Mouse (Mus musculus) forebrain, embryonic 15.5 days (tissue): Measurements from ENCODE around the gene Kif4. TPM values are rescaled to one million over a fixed set of nuclear protein-coding genes. Genes with fewer than 3 reads are reported as not detected.

Source experiments
- ATAC-seq: fragments of 200-750 bp; cut with Nextera tagmentation; replicated peaks from 2 replicates; pipeline ENCODE4 v1.8.0; 2017; ENCODE audit warnings: mild to moderate bottlenecking, moderate TSS enrichment, moderate library complexity
- H3K27ac ChIP-seq: fragments of 300-500 bp; sonication (generic); replicated peaks from 2 replicates; pipeline ENCODE4 v1.5.1; 2015; ENCODE audit warnings: mild to moderate bottlenecking, inconsistent platforms
- H3K27me3 ChIP-seq: fragments of 300-500 bp; sonication (generic); 2 replicates; pipeline ENCODE4 v1.6.1; 2015; ENCODE audit warnings: inconsistent platforms
- H3K36me3 ChIP-seq: fragments of 300-500 bp; sonication (generic); 2 replicates; pipeline ENCODE4 v1.6.1; 2015; ENCODE audit warnings: mild to moderate bottlenecking, inconsistent platforms
- H3K4me1 ChIP-seq: fragments of 300-500 bp; sonication (generic); 2 replicates; pipeline ENCODE4 v1.6.1; 2015; ENCODE audit warnings: inconsistent platforms
- H3K4me2 ChIP-seq: fragments of 300-500 bp; sonication (generic); replicated peaks from 2 replicates; pipeline ENCODE4 v1.6.1; 2015; ENCODE audit warnings: mild to moderate bottlenecking, inconsistent platforms
- H3K4me3 ChIP-seq: fragments of 300-500 bp; sonication (generic); 2 replicates; pipeline ENCODE4 v1.5.1; 2015; ENCODE audit warnings: mild to moderate bottlenecking, inconsistent platforms
- H3K9ac ChIP-seq: fragments of 300-500 bp; sonication (generic); replicated peaks from 2 replicates; pipeline ENCODE4 v1.6.1; 2015; ENCODE audit warnings: mild to moderate bottlenecking, inconsistent platforms
- H3K9me3 ChIP-seq: fragments of 300-500 bp; sonication (generic); 2 replicates; pipeline ENCODE4 v1.6.1; 2016; ENCODE audit warnings: inconsistent platforms
- WGBS: fragments of 180-500 bp; shearing (Covaris S2); methylation state at CpG from one replicate; pipeline ENCODE4 v1.1.7; 2015; ENCODE audit warnings: mixed read lengths; 5-methylcytosine and 5-hydroxymethylcytosine counted together
- polyA plus RNA-seq: library from polyadenylated mRNA; unstranded; fragments of >200 nt; fragmentation: Nextera tagmentation; extraction: Ambion mirVana; gene quantifications from 2 replicates; pipeline ENCODE4 v1.2.1, GENCODE M21; 2015

The Kif4 gene
- polyA plus RNA-seq, 1 experiment from 2014 or later, result 15.0 TPM

DNA sequence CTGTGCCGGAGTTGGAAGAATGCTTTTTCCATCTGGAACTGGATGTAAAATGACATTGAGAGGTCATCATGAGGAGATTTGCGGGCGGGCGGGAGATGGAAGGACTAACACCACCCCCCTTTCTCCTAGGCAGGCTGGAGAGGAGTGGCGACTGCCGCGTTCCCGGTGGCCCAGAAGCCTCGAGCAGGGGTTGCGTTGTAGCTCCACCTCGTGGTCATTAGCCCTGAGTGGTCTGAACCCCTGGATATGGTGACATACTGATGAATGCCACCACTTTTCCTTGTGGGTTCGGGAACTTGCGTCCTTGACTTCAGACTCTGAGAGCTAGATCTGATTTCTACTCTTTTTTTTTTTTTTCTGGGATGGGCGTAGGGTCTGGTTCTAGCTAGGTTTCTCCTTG lies 113.4 kb downstream of the Kif4 start:
- Histone ChIP-seq H3K27ac (no peak overlapping the region), H3K36me3 (no peaks in the 10 kb centered on the region), H3K4me2 (peak overlapping the region; percentile 43), H3K4me3 (peak overlapping the region; percentile 38), H3K9me3 (no peaks in the 10 kb centered on the region), H3K4me1 (peaks cover 5% of the 10 kb centered on the region; the same call in 1 of the 2 replicates), H3K27me3 (no peaks in the 10 kb centered on the region), H3K9ac (no peak overlapping the region; the same call in 1 of the 2 replicates)
- peak; percentile 76 for ATAC-seq
- WGBS, result 13% methylated on average over 14 of the region's 14 CpGs

DNA sequence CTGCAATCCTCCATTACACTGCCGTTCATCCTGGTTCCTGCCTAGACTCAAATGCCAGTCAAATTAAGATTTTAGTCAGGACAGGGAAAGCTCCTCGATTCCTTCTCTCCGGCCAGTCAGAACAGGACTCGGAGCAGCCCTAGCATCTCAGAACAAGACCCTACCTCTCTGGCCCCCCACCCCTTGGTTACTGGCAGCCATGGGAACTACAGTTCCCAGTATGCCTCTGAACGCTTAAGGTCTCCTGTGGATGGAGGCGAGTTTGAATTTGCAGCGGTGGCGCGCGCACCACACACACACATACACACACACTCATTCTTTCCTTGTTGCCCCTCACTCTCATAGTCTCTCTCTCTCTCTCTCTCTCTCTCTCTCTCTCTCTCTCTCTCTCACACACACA lies 113.9 kb downstream of the Kif4 start:
- Histone ChIP-seq H3K4me1 (peaks cover 5% of the 10 kb centered on the region; the same call in 1 of the 2 replicates), H3K9ac (no peak overlapping the region; the same call in 1 of the 2 replicates)
- WGBS, result 33% methylated on average over 10 of the region's 10 CpGs

DNA sequence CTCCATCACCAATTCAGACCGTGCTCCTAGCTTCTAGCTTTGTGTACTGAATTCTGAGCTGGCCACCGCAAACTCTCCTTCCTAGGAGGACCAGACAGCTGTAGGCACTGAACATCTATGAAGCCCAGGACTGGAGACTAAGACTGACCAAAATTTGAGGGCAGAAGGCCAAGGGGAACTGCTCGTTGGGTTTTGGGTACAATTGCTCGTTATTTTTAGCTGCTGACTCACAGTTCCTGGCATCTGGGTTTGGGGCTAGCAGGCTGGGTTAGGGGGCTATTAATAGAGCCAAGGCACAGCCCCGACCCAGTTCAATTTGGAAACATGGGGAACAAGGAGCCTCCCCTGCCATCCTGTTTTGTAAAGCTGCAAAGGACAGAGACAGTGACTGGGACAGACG lies 115.2 kb downstream of the Kif4 start:
- Histone ChIP-seq H3K27ac (no peak overlapping the region), H3K4me3 (no peak overlapping the region), H3K36me3 (no peaks in the 10 kb centered on the region), H3K9me3 (no peaks in the 10 kb centered on the region), H3K27me3 (no peaks in the 10 kb centered on the region), H3K9ac (no peak overlapping the region), H3K4me1 (peaks cover 5% of the 10 kb centered on the region; the same call in 1 of the 2 replicates), H3K4me2 (no peak overlapping the region)
- no peak for ATAC-seq
- WGBS, result 59% methylated on average over 6 of the region's 6 CpGs

More for the DNA sequence above, 113.9 kb downstream of the Kif4 start:
- H3K27ac ChIP-seq, result no peak overlapping the region
- peak; percentile 81 for ATAC-seq
- H3K9me3 ChIP-seq, result no peaks in the 10 kb centered on the region
- H3K27me3 ChIP-seq, result no peaks in the 10 kb centered on the region
- H3K4me2 ChIP-seq, result peak overlapping the region; percentile 43
- no peaks in the 10 kb centered on the region for H3K36me3 ChIP-seq
- peak overlapping the region; percentile 38 for H3K4me3 ChIP-seq

DNA sequence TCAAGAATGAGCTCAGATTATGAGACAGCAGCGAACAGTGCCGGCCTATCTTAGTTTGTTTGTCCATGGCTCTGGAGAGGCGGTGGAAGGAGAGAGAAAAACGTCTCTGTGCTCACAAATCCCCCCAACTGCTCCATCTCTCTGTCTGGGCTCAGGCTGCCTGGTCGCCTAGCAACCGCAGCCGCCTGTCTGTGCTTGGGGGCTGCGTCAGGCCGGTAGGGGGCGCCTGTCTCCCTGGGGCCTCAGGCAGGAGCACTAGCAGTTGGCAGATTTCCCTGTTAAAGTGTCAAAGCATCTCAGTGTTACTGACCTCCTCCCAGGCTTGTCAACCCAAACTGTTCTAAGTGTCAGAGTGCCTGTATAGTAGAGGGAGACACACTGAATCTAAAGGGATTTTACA lies 116.4 kb downstream of the Kif4 start:
- H3K4me2 ChIP-seq, result no peak overlapping the region
- ATAC-seq, result peak; percentile 84
- no peak overlapping the region for H3K9ac ChIP-seq
- no peaks in the 10 kb centered on the region for H3K9me3 ChIP-seq
- WGBS, result 17% methylated on average over 10 of the region's 10 CpGs
- no peaks in the 10 kb centered on the region for H3K36me3 ChIP-seq
- H3K4me1 ChIP-seq, result peaks cover 5% of the 10 kb centered on the region; the same call in 1 of the 2 replicates
- no peak overlapping the region for H3K4me3 ChIP-seq
- H3K27me3 ChIP-seq, result no peaks in the 10 kb centered on the region
- H3K27ac ChIP-seq, result no peak overlapping the region

DNA sequence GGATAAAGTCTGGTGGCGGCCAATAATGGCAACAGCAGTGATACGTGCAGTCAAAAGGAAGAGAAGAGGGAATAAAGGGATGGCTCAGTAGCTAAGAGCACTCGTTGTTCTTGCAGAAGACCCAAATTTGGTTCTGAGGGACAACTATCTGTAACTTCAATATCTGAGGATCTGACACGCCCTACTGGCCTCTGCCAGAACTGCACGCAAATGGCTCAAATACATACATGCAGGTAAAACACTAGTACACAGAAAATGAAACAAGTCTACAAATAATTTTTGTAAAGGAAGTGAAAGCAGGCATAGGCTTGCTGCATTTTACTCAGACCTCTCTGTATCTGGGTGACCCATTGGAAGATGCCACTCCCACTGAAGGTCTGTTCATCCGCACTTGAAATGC lies 140.3 kb downstream of the Kif4 start:
- Histone ChIP-seq H3K4me1 (0 out of 2 replicates have a peak, but pooled peaks cover under 1% of the 10 kb centered on the region), H3K9me3 (no peaks in the 10 kb centered on the region), H3K27ac (no peak overlapping the region), H3K27me3 (no peaks in the 10 kb centered on the region), H3K4me2 (no peak overlapping the region), H3K4me3 (no peak overlapping the region), H3K9ac (no peak overlapping the region), H3K36me3 (no peaks in the 10 kb centered on the region)
- no peak for ATAC-seq
- 83% methylated on average over 6 of the region's 6 CpGs for WGBS

DNA sequence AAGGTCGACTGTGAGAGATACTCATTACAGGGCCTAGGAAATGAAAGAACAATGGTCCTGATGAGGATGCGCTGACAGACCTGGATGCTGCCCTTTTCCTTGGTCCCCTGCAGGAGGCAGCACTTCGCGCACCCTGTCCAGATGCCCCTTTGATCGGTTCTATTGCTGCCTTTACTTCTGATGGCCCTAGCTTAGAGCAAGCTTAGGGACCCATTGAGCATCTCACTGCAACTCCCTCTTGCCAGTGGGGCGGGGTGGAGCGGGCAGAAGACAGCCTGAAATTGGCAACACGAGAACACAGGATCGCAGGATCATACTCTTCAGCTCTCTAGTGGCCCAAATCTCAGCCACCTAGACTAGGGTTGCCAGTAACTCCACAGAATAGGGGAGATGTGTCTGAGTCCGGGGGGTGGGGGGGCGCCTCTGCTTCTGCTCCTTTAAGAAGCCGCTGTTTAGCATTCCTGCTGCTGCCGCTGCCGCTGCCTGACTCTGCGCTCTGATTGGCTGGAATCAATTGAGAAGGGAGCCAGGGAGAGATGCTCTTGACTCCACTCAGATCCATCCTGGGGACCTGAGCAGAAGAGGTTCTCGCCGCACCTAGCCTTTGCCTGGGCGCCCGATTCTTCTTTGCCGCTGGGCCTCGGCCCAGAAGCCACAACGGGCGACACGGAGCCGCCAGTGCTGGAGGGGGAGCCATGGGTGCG lies 141.8 kb downstream of the Kif4 start, which contains the start of gene Dlg3:
TSS of gene Dlg3 (plus strand) at position 542 of the 704 bp plus-strand sequence.
- Histone ChIP-seq H3K9me3 (no peaks in the 10 kb centered on the region), H3K27ac (peak within 1 kb of the TSS; percentile 86), H3K4me1 (0 out of 2 replicates have a peak, but pooled peaks cover 4% of the 10 kb centered on the region), H3K4me3 (peak within 1 kb of the TSS; percentile 77), H3K27me3 (no peaks in the 10 kb centered on the region), H3K9ac (peak within 1 kb of the TSS; percentile 74), H3K4me2 (peak within 1 kb of the TSS; percentile 61), H3K36me3 (no peaks in the 10 kb centered on the region)
- peak; percentile 94 for ATAC-seq
- WGBS, result 28% methylated on average over 21 of the region's 26 CpGs

DNA sequence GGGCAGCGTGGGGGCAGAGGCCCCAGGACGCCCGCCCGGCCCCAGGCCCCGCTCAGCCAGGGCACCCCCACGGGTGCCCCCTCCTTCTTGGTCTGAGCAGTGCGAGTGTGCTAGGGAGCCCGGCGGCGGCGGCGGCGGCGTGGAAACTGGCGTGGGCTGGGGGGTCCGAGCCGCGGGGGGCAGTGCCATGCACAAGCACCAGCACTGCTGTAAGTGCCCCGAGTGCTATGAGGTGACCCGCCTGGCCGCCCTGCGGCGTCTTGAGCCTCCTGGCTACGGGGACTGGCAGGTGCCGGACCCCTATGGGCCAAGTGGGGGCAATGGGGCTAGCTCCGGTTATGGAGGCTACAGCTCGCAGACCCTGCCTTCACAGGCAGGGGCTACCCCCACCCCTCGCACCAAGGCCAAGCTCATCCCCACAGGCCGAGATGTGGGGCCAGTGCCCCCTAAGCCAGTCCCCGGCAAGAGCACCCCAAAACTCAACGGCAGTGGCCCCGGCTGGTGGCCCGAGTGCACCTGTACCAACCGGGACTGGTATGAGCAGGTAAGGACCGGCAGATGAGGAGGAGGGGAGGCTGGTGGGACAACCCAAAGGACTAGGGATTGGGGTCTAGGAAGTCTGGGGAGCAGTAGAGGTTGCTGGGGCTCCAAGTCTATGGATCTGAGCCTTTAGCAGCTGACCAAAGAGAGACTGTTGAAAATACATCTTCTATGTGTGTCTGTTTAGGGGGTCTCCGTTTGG lies 142.5 kb downstream of the Kif4 start:
- peak overlapping the region; percentile 74 for H3K9ac ChIP-seq
- H3K4me2 ChIP-seq, result peak overlapping the region; percentile 61
- 40% methylated on average over 18 of the region's 36 CpGs for WGBS
- H3K36me3 ChIP-seq, result no peaks in the 10 kb centered on the region
- peak overlapping the region; percentile 77 for H3K4me3 ChIP-seq
- 0 out of 2 replicates have a peak, but pooled peaks cover 4% of the 10 kb centered on the region for H3K4me1 ChIP-seq
- ATAC-seq, result peak; percentile 62
- peak overlapping the region; percentile 86 for H3K27ac ChIP-seq
- no peaks in the 10 kb centered on the region for H3K27me3 ChIP-seq
- no peaks in the 10 kb centered on the region for H3K9me3 ChIP-seq

DNA sequence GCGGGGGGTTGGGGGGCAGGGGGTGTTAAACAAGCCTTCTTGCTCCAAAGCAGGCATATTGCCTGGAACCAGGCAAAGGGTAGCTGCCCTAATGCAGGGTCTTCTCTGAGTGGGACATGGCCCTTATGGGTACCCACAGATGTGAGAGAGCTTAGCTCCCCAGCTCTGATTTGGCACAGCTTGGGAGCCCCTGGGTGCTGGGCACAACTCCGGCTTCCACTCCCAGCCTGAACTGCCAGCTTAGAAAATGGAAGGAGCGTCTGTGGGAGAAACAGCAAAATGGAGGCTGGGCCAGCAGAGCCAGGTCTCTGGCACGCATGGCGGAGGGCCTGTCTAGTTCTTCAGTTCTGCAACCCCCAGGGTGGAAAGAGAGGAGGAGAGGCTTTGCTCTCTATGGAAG lies 143.7 kb downstream of the Kif4 start:
- H3K4me2 ChIP-seq, result peak overlapping the region; percentile 61
- H3K4me3 ChIP-seq, result peak overlapping the region; percentile 77
- H3K4me1 ChIP-seq, result 0 out of 2 replicates have a peak, but pooled peaks cover 4% of the 10 kb centered on the region
- WGBS, result 70% methylated on average over 5 of the region's 5 CpGs
- H3K27ac ChIP-seq, result peak overlapping the region; percentile 57
- H3K36me3 ChIP-seq, result no peaks in the 10 kb centered on the region
- H3K27me3 ChIP-seq, result no peaks in the 10 kb centered on the region
- no peak for ATAC-seq
- H3K9ac ChIP-seq, result peak overlapping the region; percentile 74
- no peaks in the 10 kb centered on the region for H3K9me3 ChIP-seq

DNA sequence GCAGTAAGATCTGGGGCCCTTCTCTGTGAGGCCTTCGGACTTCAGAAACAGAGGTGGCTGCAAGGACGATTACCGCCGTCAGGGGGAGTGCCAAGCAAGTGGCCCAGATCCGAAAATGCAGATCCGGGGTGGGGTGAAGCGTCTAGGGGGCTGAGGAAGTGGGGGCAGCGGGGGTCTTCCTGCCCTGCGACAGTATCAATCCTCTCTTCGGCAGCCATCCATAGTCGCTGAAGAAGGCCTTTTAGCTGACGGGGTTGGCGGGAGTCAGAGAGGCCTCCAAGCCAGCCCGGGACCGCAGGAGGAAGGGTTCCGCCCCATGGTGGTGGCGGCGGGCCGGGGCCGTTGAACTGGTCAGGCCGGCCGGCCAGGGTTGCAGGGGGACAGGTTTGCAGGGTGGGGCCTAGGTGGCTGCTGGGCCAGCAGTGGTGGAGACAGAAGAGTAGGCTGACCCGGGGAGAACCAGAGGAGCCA lies 148.8 kb downstream of the Kif4 start:
- H3K9me3 ChIP-seq, result no peaks in the 10 kb centered on the region
- no peak overlapping the region for H3K27ac ChIP-seq
- WGBS, result 22% methylated on average over 22 of the region's 23 CpGs
- peak overlapping the region; percentile 34 for H3K4me3 ChIP-seq
- peak overlapping the region; percentile 35 for H3K9ac ChIP-seq
- H3K4me2 ChIP-seq, result peak overlapping the region; percentile 44
- no peaks in the 10 kb centered on the region for H3K36me3 ChIP-seq
- H3K27me3 ChIP-seq, result no peaks in the 10 kb centered on the region
- H3K4me1 ChIP-seq, result peaks cover 18% of the 10 kb centered on the region; the same call in 1 of the 2 replicates
- ATAC-seq, result no peak

DNA sequence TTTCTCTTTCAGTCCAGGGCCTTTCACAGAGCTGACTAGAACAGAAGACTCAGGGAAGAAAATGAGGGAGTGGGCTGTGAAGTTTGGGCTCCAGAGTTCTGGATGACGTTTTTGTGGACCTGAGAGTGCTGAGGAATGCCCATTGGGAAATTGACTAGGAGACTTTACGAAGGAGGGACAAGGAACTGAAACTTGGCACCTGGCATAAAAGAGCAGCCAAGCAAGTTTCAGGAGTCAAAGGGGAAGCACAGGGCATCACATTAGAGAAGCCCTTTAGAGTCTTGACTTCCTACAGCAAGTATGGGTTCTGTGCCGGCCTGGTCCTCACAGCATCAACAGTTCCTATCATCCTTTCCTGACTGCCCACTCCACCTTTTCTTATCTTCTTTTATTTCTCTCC lies 149.9 kb downstream of the Kif4 start:
- Histone ChIP-seq H3K36me3 (no peaks in the 10 kb centered on the region), H3K4me2 (no peak overlapping the region), H3K9ac (no peak overlapping the region), H3K9me3 (no peaks in the 10 kb centered on the region), H3K4me3 (no peak overlapping the region), H3K27me3 (no peaks in the 10 kb centered on the region), H3K27ac (no peak overlapping the region), H3K4me1 (peaks cover 27% of the 10 kb centered on the region)
- no peak for ATAC-seq
- WGBS, result 84% methylated on average over 3 of the region's 3 CpGs

DNA sequence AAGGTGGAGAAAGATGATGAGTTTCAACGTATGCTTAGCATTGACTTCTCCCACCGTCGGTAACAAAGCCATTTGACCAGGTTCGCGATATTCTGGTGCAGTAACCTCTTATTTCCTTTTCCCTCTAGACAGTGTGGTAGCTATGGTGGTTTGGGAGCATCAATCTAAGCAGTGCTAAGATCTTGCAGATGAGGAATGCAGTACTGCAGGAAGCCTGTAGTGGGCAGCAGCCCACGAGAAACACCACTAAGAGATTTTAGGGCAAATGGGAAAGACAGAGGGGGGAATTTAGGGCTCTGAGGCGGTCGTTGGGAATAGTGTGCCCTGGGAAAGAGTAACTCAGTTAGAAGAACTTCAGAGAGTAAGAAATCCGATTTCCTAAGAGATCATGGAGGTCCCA lies 151.0 kb downstream of the Kif4 start:
- peak; percentile 67 for ATAC-seq
- Histone ChIP-seq H3K27me3 (no peaks in the 10 kb centered on the region), H3K4me1 (peaks cover 31% of the 10 kb centered on the region), H3K27ac (peak overlapping the region; percentile 88), H3K4me3 (peak overlapping the region; percentile 54), H3K9ac (peak overlapping the region; percentile 52; the same call in 1 of the 2 replicates), H3K9me3 (no peaks in the 10 kb centered on the region), H3K36me3 (no peaks in the 10 kb centered on the region), H3K4me2 (peak overlapping the region; percentile 50)
- 22% methylated on average over 9 of the region's 9 CpGs for WGBS
